15 mouse cellular contexts compared by ENCODE assay signal in genomic region chr19:8998546-8998945, GRCm38 (mm10). TPM values are rescaled to one million over a fixed set of nuclear protein-coding genes. Genes with fewer than 3 reads are reported as not detected.
DNase-seq lines count a peak whose midpoint lies in the region; ATAC-seq and TF ChIP-seq lines count a peak whose summit lies in the region.
"Had no signal": no experiment of that assay in that cellular context is flagged by ENCODE, and none has a peak within 500 bp of the region (broad histone marks: within the 10 kb centered on the region; RNA-seq: fewer than 3 reads in every experiment).

No protein-coding gene starts in this region.

- WGBS in limb, embryonic 13.5 days = 76% methylated on average over 6 of the region's 6 CpGs
- 88% methylated on average over 6 of the region's 6 CpGs for WGBS in limb, embryonic 10.5 days
- WGBS in embryonic facial prominence, embryonic 14.5 days = 81% methylated on average over 6 of the region's 6 CpGs
- WGBS in small intestine, adult 2 months = 52% methylated on average over 6 of the region's 6 CpGs

- H3K4me1 ChIP-seq in limb, embryonic 13.5 days = peaks cover 54% of the 10 kb centered on the region
- H3K4me1 ChIP-seq in limb, embryonic 10.5 days = peaks cover 13% of the 10 kb centered on the region
- H3K4me1 ChIP-seq in E14TG2a.4 (replicated peaks; ENCODE audit: low read depth, low read length) = peaks cover 64% of the 10 kb centered on the region
- H3K4me1 ChIP-seq in embryonic facial prominence, embryonic 14.5 days (ENCODE audit: control insufficient read depth, insufficient read depth, low read length) = peaks cover 49% of the 10 kb centered on the region
- H3K4me1 ChIP-seq in small intestine, adult 2 months (ENCODE audit: control insufficient read depth, insufficient read depth, insufficient read length, low read length) = peaks cover 30% of the 10 kb centered on the region
- H3K4me1 ChIP-seq: midbrain, embryonic 12.5 days had no signal

- H3K36me3 ChIP-seq in limb, embryonic 13.5 days = peaks cover 44% of the 10 kb centered on the region
- H3K36me3 ChIP-seq in limb, embryonic 10.5 days = peaks cover 33% of the 10 kb centered on the region
- peaks cover 42% of the 10 kb centered on the region for H3K36me3 ChIP-seq in E14TG2a.4 (ENCODE audit: insufficient read depth, low read length)
- peaks cover 44% of the 10 kb centered on the region for H3K36me3 ChIP-seq in embryonic facial prominence, embryonic 14.5 days (ENCODE audit: control insufficient read depth, insufficient read depth, low read length)
- H3K36me3 ChIP-seq in small intestine, adult 2 months (ENCODE audit: control insufficient read depth, insufficient read depth, low read length) = peaks cover 37% of the 10 kb centered on the region
- H3K36me3 ChIP-seq: midbrain, embryonic 12.5 days had no signal

- TF ChIP-seq POLR2A in small intestine, adult 2 months (IDR thresholded peaks at IDR 0.05; ENCODE audit: low read depth, low read length) = no peak

- no peaks in the 10 kb centered on the region for H3K27me3 ChIP-seq in limb, embryonic 13.5 days
- no peaks in the 10 kb centered on the region for H3K27me3 ChIP-seq in limb, embryonic 10.5 days (ENCODE audit: low read depth, poor library complexity, severe bottlenecking)
- no peaks in the 10 kb centered on the region for H3K27me3 ChIP-seq in E14TG2a.4 (ENCODE audit: insufficient read depth, low read length)
- H3K27me3 ChIP-seq in embryonic facial prominence, embryonic 14.5 days (replicated peaks; ENCODE audit: control insufficient read depth, insufficient read depth, low read length) = no peaks in the 10 kb centered on the region
- no peaks in the 10 kb centered on the region for H3K27me3 ChIP-seq in small intestine, adult 2 months (ENCODE audit: control insufficient read depth, insufficient read depth, low read length)
- H3K27me3 ChIP-seq: hindbrain, embryonic 13.5 days; midbrain, embryonic 12.5 days had no signal

- no peak overlapping the region for H3K9ac ChIP-seq in limb, embryonic 13.5 days
- H3K9ac ChIP-seq in embryonic facial prominence, embryonic 14.5 days (ENCODE audit: low read depth, low read length) = no peak overlapping the region
- H3K9ac ChIP-seq: hindbrain, embryonic 13.5 days; midbrain, embryonic 12.5 days had no signal

- ATAC-seq in limb, embryonic 13.5 days (ENCODE audit: low FRiP score, low read depth) = no peak
- no peak for ATAC-seq in embryonic facial prominence, embryonic 14.5 days (ENCODE audit: low read depth)

- H3K9me3 ChIP-seq in limb, embryonic 13.5 days = no peaks in the 10 kb centered on the region
- no peaks in the 10 kb centered on the region for H3K9me3 ChIP-seq in limb, embryonic 10.5 days (replicated peaks)
- no peaks in the 10 kb centered on the region for H3K9me3 ChIP-seq in E14TG2a.4 (ENCODE audit: low read length)
- no peaks in the 10 kb centered on the region for H3K9me3 ChIP-seq in embryonic facial prominence, embryonic 14.5 days (ENCODE audit: control insufficient read depth, low read length)
- H3K9me3 ChIP-seq: forebrain, embryonic 10.5 days; hindbrain, embryonic 13.5 days; midbrain, embryonic 12.5 days had no signal

- peak overlapping the region; percentile 36; the same call in 1 of the 2 replicates for H3K4me2 ChIP-seq in limb, embryonic 13.5 days (replicated peaks)
- H3K4me2 ChIP-seq in embryonic facial prominence, embryonic 14.5 days (ENCODE audit: low read depth, low read length) = no peak overlapping the region
- H3K4me2 ChIP-seq: hindbrain, embryonic 13.5 days; midbrain, embryonic 12.5 days had no signal

- TF ChIP-seq CTCF in E14TG2a.4 (conservative IDR thresholded peaks at IDR 0.05; ENCODE audit: low read length) = no peak
- TF ChIP-seq CTCF in small intestine, adult 2 months (IDR thresholded peaks at IDR 0.05; ENCODE audit: extremely low read depth, insufficient read length, insufficient replicate concordance, low read depth, low read length) = no peak

- no peak overlapping the region for H3K4me3 ChIP-seq in limb, embryonic 13.5 days
- no peak overlapping the region for H3K4me3 ChIP-seq in limb, embryonic 10.5 days
- peak overlapping the region; percentile 11 for H3K4me3 ChIP-seq in E14TG2a.4 (replicated peaks; ENCODE audit: low read length)
- no peak overlapping the region for H3K4me3 ChIP-seq in embryonic facial prominence, embryonic 14.5 days (ENCODE audit: low read depth, low read length)
- H3K4me3 ChIP-seq in small intestine, adult 2 months (ENCODE audit: low read depth, low read length) = no peak overlapping the region
- H3K4me3 ChIP-seq: forebrain, embryonic 10.5 days; hindbrain, embryonic 13.5 days; midbrain, embryonic 12.5 days had no signal

- peak overlapping the region; percentile 84; the same call in 1 of the 2 replicates for H3K27ac ChIP-seq in limb, embryonic 13.5 days
- no peak overlapping the region for H3K27ac ChIP-seq in limb, embryonic 10.5 days
- peak overlapping the region; percentile 25; the same call in 1 of the 2 replicates for H3K27ac ChIP-seq in embryonic facial prominence, embryonic 14.5 days (replicated peaks; ENCODE audit: low read depth, low read length)
- 0 out of 2 replicates have a peak overlapping the region, but pooled peaks have one; percentile 63 for H3K27ac ChIP-seq in small intestine, adult 2 months (ENCODE audit: insufficient read depth, low read depth, low read length)
- H3K27ac ChIP-seq: forebrain, embryonic 10.5 days; hindbrain, embryonic 13.5 days; midbrain, embryonic 12.5 days had no signal

- DNase-seq in limb, embryonic 10.5 days (ENCODE audit: low spot score) = no peak
- DNase-seq in embryonic facial prominence, embryonic 14.5 days (ENCODE audit: low spot score) = no peak
- DNase-seq in embryo, embryonic 9.5 days (ENCODE audit: extremely low spot score) = no peak
- no peak for DNase-seq in cerebellum, postnatal 25 days
- DNase-seq in adipocyte (ENCODE audit: low spot score) = no peak
- DNase-seq: adrenal gland, adult 8-10 months; cerebellum, adult 2 months; gastrocnemius, postnatal 25 days; thymus, postnatal 36 days had no signal

RNA-seq across cellular contexts. Expression of gene Ahnak, which starts 9.5 kb away (rescaled TPM):
- 35.2 and 35.6 TPM in 2 replicates for polyA plus RNA-seq in limb, embryonic 13.5 days (2015; fragmentation: Nextera tagmentation; extraction: Ambion mirVana)
- 5.3 and 8.9 TPM in 2 replicates for polyA plus RNA-seq in limb, embryonic 10.5 days (2016; fragmentation: Nextera tagmentation; extraction: Ambion mirVana)
- polyA plus RNA-seq in embryonic facial prominence, embryonic 14.5 days (2014; fragmentation: Nextera tagmentation; extraction: Ambion mirVana) = 44.8 and 57.6 TPM in 2 replicates
- 5.1 and 14.7 TPM in 2 replicates for polyA plus RNA-seq in small intestine, adult 2 months (2012; rRNA removed)

RNA-seq across cellular contexts. Expression of gene Eef1g, which starts 31.7 kb away (rescaled TPM):
- 508 and 512 TPM in 2 replicates for polyA plus RNA-seq in limb, embryonic 13.5 days (2015; fragmentation: Nextera tagmentation; extraction: Ambion mirVana)
- polyA plus RNA-seq in limb, embryonic 10.5 days (2016; fragmentation: Nextera tagmentation; extraction: Ambion mirVana) = 563 and 631 TPM in 2 replicates
- 469 and 503 TPM in 2 replicates for polyA plus RNA-seq in embryonic facial prominence, embryonic 14.5 days (2014; fragmentation: Nextera tagmentation; extraction: Ambion mirVana)
- 90.2 and 129 TPM in 2 replicates for polyA plus RNA-seq in small intestine, adult 2 months (2012; rRNA removed)

RNA-seq across cellular contexts. Expression of gene Tut1, which starts 44.9 kb away (rescaled TPM):
- 35.6 and 36.5 TPM in 2 replicates for polyA plus RNA-seq in limb, embryonic 13.5 days (2015; fragmentation: Nextera tagmentation; extraction: Ambion mirVana)
- polyA plus RNA-seq in limb, embryonic 10.5 days (2016; fragmentation: Nextera tagmentation; extraction: Ambion mirVana) = 49.6 and 49.7 TPM in 2 replicates
- 24.7 and 27.8 TPM in 2 replicates for polyA plus RNA-seq in embryonic facial prominence, embryonic 14.5 days (2014; fragmentation: Nextera tagmentation; extraction: Ambion mirVana)
- 5.6 and 13.2 TPM in 2 replicates for polyA plus RNA-seq in small intestine, adult 2 months (2012; rRNA removed)

RNA-seq across cellular contexts. Expression of gene Mta2, which starts 56.9 kb away (rescaled TPM):
- polyA plus RNA-seq in limb, embryonic 13.5 days (2015; fragmentation: Nextera tagmentation; extraction: Ambion mirVana) = 192 and 193 TPM in 2 replicates
- 229 and 233 TPM in 2 replicates for polyA plus RNA-seq in limb, embryonic 10.5 days (2016; fragmentation: Nextera tagmentation; extraction: Ambion mirVana)
- polyA plus RNA-seq in embryonic facial prominence, embryonic 14.5 days (2014; fragmentation: Nextera tagmentation; extraction: Ambion mirVana) = 39.7 and 43.6 TPM in 2 replicates
- 15.0 and 21.7 TPM in 2 replicates for polyA plus RNA-seq in small intestine, adult 2 months (2012; rRNA removed)
